Mouse (Mus musculus) lung, postnatal 14 days (tissue): ENCODE results near the gene Cdk17.

ENCODE experiments used
- DNase-seq: peaks from one replicate; pipeline ENCODE4 v3.0.0; 2021

Cdk17 gene

DNA sequence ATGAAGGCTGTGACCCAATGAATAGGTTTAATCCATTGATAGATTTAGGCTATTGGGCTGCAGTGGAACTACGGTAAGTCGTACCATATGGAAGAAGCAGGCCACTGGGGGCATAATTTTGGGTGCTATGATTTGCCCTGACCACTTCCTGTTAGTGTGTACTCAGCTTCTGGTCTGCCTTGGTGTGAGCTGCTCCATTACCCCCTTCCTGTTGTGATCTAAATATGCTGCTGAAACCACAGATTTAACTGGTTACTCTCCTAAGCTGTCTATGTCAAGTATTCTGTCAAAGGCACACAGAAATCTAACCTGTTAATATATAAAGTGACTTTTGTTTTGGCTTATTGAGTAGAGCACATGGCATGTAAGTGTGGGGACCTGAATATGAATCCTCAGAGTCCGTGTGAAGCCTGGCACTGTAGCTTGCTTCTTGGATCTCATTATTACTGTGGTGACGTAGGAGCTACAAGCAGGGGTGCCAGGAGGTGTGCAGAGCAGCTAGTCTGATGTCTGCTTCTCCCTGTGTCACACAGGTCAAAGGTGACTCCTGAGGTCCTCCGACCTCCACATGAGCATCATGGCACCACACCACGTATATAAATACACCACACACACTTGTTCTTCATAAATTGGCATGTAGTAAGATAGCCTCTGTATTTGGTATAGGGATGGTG lies 10.6 kb downstream of the Cdk17 start:
- DNase-seq = no peak

DNA sequence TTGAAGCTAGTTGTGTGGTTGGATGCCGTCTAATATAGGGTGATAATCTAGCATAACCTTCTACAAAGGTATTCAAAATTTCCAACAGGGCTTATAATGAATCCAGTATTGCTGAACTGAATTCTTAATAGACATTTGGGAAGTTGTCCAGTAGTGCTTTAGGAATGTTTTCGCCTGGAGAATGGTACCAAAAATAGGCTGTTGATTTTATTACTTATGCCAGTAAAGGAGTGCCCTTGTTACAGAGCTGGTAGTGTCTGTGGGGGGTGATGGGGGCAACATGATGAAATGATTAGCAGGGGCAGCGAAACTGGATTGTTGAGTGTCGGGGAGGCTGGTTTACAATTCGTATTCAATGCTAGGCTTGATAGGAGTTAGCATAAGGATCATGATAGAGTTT lies 16.8 kb downstream of the Cdk17 start:
- DNase-seq = no peak

DNA sequence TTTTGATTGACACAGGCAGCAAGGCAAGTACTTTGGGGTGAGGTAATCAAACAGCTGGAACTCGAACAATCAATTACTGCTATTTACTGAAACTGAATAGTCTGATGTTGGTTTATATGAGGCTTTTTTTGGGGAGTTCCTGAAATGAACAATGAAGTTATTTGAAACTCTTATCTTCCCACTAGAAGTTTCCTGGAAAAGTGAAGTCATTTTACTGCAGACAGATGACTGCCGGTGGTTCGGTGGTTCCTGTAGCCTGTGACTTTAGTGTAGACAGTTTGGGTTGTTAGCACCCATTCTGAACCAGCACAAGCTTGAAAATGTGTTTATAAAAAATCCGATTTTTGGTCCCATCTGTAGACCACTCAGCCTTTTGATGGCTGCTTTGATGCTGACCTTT lies 17.2 kb downstream of the Cdk17 start:
- no peak for DNase-seq

DNA sequence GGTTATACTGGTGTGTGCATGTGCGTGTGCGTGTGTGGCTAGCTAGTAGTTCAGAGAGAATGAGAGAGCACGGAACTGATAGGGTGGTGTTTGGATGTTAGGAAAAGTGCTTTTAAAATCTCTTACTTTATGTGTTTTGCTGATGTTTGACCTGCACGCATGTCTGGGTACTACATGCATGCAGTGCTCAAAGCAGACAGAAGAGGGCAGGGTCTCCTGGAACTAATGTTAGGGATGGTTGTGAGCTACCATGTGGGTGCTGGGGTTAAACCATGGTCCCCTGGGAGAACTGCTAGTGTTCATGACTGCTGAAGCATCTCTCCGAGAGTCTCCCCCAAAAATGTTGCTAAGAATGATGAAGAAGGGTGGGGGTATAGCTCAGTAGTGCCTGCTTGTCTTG lies 18.0 kb downstream of the Cdk17 start:
- DNase-seq = no peak

DNA sequence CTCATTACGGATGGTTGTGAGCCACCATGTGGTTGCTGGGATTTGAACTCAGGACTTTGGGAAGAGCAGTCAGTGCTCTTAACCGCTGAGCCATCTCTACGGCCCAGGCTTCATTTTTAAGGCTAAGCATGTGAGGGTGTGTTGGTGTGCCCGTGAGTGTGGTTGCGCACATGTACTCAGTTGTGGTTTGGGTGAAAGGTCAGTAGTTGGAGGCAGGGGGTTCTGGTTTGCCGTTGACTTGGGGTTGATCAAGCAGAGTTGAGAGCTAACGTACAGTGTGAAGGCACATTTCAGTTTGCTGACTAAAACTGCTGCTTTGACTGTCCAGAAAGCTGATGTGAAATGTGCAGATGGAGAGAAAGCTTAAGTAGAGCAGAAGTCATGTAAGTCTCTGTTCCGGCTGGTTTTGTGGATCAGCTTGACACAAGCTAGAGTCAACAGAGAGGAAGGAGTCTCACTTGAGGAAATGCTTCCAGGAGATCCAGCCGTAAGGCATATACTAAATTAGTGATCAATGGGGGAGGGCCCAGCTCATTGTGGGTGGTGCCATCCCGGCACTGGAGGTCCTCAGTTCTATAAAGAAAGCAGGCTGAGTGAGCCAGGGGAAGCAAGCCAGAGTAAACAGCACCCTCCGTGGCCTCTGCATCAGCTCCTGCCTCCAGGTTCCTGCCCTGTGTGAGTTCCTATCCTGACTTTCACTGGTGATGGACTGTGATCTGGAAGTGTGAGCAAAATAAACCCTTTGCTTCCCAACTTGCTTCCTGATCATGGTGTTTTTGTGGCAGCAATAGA lies 19.2 kb downstream of the Cdk17 start:
- no peak for DNase-seq

DNA sequence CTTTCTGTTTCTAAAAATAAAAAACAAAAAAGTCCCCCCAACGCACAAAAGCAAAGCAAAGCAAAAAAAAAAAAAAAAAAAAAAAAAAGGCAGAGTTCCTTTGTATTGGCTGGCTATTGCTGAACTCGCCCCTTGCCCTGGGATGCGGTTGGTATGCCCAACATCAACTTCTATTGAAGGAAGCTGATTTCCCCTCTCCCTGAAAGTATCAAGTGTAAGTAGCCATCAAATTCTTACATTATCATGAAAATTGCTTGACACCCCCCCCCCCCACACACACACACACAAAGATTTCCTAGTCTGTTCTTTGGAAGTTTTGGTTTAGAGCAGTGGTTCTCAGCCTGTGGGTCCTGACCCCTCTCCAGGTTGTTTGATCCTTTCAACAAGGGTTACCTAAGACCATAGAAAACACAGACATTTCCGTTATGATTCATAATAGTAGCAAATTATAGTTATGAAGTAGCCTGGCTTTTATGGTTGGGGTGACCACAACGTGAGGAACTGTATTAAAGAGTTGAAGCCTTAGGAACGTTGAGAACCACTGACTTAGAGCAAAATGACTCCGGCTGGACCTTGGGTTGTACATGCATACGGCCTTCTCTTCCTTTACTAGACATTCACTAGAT lies 23.8 kb downstream of the Cdk17 start:
- no peak for DNase-seq

DNA sequence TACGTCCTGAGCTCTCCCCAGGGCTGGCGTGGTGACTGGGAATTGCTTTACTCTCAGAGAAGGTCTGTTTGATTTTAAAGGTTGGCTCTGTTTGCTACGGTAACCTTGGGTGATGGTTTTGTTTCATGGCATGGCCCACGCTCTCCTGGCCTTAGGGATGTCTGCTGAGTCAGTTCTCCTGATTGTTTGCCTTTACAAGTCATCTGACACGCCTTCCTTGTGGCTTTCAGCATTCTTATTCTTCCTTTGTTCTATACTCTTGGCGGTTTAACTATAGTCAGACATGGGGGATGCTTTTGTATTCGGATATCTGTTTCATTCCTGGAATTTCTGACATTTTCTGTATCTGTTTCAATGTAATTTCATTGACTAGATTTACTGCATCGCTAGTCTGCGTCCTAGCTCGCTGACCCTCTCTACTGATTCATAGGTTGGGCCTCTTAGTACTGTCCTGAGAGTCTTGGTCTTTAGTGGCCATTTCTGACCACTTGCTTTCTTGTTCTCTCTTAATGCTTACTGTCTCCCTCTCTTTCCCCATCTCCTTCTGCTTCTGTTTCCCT lies 27.8 kb downstream of the Cdk17 start:
- DNase-seq = no peak

DNA sequence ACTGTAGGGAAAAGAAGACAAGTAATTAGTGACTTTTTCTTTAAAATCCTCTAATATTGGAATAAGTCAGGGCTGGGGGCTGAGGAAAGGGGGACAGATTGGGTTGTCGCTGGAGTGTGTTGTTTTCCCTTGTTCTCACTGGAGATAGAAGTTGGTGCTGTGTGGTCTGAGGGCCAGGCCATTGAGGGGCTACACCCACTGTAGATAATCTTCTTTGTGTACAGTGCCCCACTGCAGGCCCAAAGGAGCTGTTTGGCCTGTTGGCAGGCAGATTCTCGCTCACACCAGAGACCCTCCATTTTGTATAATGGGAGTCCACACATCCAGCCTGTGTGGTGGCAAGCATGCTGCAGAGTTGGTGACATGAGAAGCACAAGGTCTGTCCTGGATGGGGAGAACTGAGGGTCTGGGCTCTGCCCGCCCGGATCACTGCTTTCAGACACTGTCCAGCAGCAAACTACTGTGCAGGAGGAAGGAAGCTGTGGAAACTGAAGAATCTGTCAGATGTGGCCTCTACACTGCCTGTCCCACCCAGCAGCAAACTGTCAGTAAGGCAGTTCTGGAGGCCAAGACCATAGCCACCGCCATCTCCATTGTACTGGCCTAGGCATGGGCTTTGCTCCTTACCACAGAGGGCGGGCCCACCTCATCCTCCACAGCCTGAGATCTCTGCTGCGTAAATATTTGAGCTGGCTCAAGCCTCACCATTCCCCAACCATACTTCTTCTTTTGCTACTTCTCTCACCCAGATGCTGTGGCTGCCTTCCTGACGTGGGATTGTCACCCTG lies 30.0 kb downstream of the Cdk17 start:
- DNase-seq = peak; percentile 14

DNA sequence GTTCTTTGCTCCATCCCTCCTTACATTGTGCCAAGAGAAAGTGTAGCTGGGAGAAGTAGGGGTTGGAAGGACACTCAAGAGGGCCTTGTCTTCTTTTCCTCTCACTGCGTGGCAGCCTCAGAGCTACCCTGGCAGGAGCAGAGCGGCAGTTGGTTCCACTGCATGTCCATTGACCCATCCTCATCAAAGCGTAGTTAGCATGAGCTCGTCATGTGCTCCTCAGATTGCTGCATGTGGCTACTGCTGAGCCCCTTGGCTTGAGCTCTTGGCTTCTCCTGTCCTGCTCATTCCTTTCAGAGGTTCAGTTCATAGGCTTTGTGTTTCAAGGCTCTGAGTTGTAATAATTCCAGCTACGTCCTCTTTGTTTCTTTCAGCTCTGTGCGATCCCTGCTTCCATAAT lies 36.4 kb downstream of the Cdk17 start:
- no peak for DNase-seq

DNA sequence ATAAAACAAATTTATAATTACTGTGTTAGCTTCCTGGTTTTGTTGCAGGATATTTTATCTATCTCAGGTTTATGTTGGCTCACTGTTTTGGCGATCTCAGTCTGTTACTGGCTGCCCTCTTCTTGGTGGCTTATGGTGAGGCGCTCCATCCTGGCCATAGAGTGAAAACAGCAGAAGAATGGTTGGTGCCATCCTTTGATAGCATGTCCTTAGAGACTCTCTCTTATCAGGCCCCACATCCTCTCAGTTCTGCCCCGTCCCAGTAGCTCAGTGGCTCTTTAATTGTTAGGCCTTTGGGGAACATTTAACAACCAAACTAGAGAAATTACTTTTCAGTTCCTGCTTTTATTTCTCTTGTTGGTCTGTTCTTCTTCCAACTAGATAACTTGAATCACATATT lies 38.3 kb downstream of the Cdk17 start:
- DNase-seq = no peak

DNA sequence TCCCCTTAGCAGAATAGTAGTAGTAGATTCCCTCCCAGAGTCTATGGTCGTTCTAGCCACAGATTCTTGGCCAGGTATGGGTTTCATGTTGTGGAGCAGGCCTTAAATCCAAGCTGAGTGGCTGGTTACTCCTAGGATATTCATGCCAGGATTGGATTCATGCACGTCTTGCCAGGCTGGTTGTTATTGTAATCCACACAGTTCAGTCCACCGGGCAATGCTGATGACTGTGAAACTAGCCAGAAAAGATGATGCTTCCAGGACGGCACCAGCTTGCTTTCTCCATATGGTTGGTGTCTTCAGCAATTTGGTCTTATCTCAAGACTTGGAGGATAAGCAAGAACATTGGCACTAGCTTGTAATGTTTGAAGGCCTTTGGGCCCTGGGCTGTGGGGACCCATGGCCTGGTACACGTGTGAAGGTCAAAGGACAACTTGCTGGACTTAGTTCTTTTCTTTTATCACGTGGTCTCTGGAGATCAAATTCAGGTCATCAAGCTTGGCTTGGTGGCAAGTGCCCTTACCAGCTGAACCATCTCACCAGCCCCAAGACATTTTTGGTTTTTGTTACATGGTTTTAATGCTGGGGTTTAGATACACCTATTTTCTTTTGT lies 41.3 kb downstream of the Cdk17 start:
- no peak for DNase-seq

DNA sequence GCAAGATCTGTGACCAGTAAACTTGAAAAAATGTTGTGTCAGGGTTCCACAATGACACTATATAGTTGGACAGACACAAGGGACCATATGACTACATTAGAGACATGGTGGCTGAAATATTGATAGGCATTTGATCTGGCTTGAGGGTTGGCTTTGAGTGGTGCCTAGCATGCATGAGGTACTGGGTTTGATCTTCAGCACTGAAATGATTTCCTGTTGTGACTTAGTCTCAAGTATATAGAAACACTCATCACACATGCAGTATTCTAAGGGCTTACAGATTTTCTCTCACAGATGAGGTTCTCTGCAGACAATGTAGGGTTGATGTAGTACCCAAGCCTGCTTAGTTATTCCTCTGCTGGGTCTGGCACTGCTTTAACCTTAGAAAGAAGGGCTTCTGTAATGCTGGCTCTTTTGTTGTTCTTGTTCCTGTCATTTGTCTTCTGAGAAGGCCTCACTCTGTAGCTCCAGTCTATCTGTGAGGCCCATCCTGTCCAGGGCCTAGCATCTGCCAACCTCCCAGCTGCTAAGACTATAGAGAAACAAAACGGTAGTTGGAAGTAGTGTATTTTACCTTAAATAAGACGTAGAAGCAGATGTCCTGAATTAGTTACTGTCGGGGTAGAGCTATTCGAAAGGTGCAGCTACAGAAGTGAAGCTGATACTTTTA lies 44.7 kb downstream of the Cdk17 start:
- DNase-seq = no peak

DNA sequence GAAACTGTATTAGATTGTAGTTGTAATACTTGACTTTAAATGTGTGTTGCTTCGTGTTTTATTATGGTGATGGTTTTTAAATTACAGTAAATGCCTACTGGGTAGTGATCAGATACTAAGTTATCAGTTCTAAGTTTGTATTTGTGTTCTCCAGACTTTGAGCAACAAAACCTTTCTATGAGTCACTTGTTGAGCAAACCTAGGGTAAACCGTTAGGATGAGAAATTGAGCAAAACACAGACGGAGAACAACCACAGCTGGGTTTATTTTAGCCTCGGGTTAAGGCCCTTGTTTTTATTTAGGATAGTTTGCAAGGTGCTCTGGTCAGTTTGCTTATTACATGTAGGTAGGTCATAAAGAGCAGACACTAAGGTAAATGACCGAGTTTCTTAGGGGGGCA lies 46.5 kb downstream of the Cdk17 start:
- DNase-seq = no peak

DNA sequence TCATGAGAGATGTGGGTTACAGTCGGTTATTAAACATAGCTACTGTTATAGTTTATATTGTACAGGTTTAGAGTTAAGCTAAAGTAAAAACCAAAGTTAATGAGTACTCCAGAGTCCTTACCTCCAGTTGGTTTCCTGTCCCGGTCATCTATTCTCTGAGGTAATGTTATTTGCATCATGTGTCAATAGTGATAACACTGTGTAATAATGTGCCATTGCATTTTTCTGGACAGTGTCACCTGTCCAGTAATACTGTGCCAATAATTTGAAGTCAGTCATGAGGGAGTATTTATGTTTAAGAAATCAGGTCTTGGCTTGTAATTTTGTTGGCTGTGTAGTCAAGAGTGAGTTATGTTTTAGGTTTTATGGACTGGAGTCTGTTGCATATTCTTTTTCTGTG lies 52.0 kb downstream of the Cdk17 start:
- no peak for DNase-seq

DNA sequence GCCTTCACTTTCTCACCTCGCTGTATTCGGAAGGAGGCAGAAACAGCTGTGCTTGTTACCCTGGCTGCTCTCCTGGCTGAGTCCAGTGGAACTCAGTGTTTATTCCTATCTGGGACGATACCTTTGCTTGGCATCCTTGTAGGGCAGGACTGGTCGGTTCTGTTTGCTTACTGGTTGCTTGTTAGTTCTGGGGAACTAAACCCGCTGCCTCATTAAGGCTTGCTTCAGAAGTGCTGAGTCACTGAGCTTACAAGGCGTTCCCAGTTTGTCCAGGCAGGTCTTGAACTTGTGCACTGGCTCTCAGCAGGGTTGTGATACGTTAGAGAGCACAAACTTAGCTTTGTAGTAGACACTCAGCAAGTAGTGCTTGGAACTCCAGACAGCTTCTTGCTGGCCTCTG lies 52.7 kb downstream of the Cdk17 start:
- no peak for DNase-seq

DNA sequence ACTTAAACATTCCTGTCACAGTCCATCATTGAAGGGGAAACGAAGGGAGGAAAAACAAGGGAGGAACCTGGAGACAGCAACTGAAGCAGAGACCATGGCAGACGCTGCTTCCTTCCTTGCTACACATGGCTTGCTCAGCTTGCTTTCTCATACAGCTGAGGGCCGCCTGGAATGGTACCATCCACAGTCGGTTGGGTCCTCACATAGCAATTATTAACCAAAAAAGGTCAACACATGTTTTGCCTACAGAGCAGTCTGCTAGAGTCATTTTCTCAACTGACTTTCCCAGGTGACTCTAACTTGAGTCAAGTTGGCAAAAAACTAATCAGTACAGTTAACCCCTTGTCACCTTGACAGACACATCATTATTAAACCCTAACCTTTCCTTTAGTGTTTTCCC lies 53.6 kb downstream of the Cdk17 start:
- no peak for DNase-seq

DNA sequence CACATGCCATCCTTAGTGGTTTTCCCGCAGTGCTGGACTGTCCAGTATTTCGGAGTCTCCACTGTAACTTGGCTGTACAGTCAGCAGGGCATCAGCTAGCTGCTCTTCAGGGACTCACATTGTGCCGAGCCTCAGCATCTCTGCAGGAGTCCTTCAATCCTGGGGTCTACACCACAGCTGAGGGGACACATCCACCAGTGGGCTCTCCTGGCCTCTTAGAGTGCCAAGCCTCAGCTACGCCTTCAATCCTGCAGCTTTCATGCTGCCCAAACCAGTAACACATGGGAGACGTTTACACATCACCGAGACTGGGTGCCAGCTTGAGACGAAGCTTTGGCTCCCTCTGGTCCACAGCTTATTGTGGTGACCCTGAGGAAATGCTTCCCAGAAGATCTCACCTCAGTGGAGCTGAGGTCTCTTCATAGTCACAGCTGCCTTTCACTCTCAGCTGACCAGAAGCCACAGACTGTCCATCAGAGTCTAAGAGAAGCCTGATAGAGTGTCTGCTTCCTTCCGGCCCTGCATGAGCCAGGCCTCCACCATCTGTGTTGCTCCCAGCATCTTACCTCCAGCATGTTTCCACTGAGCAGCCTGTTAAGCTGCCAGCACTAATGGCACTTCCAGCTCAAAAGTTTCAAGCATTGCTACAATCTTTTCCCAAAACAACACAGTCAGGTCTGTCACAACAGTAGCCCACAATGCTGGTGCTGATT lies 54.5 kb downstream of the Cdk17 start:
- no peak for DNase-seq

DNA sequence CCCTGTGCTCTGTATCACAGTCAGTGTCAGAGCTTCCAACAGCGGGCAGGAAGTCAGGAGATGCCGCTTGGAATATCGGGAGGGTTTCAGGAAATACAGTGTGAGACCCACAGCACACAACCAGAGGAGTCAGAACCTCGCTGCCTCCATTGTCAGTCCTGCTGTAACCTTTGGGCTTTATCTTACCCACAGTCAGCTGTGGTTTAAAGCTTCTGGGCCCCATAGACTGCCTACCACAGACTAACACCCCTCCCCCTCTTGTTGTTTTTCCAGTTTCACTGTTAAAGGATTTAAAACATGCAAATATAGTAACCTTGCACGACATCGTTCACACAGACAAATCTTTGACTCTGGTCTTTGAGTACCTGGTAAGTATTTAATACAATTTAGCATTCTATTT lies 65.1 kb downstream of the Cdk17 start:
- DNase-seq = no peak

DNA sequence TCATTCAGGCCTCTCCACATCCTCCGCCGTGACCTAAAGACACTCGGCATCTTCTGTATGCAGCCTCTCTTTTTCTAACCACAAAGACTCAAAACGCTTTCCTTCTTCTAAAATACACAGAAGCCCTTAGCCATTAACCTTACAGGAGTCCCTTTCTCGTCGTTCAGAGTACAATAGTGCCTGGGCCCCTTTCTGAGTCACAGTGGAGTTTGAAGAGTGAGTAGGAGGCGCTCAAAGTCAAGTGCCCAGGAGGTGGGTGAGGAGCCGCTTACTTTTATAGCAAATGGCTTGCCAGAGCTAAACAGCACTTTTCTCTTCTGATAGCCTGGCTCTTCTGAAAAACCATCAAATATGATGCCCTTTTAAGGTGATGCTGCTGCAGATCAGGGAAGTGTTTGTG lies 67.2 kb downstream of the Cdk17 start:
- DNase-seq = no peak

DNA sequence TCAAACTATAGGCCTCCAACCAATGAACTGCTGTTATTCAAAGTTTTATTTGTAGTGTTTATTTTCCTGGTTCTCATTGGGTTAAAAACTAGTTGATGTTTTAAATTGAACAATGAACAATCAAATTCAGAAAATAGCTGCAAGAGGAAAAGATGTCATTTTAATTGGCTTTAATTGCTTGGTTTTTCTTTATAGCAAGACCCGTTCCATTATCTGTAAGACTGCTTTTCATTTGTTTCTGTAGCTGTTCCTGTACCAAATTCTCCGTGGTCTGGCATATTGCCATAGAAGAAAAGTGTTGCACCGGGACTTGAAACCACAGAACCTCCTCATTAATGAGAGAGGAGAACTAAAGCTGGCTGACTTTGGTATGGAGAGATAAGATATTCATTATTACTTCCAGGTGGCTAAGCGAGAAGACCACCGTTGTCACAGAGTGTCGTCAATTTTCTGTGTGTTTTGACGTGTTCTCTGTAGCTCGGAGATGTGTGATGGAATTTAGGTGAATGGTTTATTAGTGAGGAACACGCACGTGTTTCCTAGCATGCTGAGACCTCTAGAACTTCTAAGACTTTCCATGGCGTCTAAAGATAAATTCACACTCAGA lies 67.8 kb downstream of the Cdk17 start:
- no peak for DNase-seq

DNA sequence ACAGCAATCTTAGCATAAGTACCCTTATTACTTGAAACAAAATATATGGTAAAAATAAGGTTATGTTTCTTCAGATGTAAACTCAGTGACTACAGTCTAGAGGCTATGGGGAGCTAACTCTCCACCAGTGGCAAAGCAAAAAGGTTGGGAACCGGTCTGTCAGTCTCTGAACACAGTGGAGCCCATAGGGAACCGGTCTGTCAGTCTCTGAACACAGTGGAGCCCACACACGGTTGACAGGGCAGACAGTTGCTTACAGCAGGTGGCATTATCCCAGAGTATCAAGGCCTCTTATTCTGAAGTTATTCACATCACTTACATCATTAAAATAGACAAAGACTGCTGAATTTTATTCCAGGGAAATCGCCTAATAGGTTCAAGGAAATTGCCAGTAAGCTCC lies 70.8 kb downstream of the Cdk17 start:
- DNase-seq = no peak
